Mouse (Mus musculus): ENCODE results near the gene Bcar3. TPM values are rescaled to one million over a fixed set of nuclear protein-coding genes. Genes with fewer than 3 reads are reported as not detected.
A peak's percentile ranks its signal among the peaks of the same experiment; 100 is the strongest.

The Bcar3 gene
- polyA plus RNA-seq, 1 experiment from 2014 or later, result 9.1 TPM

DNA sequence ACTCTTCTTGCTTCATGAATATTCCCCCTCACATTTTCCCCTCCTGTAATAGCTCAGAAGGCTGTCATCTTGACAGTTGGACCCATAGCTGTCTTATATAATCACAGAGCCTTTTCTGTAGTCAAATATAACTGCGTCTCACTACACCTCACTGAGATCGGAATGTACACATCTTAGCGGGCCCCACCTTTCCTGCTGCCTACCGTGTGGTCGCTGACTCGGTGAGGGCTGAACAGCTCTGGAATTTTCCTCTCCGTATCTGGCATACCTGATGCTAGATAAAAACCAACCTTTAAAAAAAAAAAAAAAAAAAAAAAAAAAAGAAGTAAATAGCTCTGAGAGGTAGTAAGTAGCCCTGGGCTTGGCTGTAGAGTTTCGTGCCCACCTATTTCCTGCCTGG, 164.8 kb downstream of the Bcar3 start:
- Histone ChIP-seq H3K4me2 (no peak overlapping the region), H3K9ac (no peak overlapping the region), H3K27me3 (no peaks in the 10 kb centered on the region), H3K27ac (replicated peaks) (no peak overlapping the region), H3K4me1 (replicated peaks) (peaks cover 50% of the 10 kb centered on the region), H3K36me3 (no peaks in the 10 kb centered on the region), H3K4me3 (no peak overlapping the region), H3K9me3 (no peaks in the 10 kb centered on the region)
- 86% methylated on average over 8 of the region's 8 CpGs for WGBS
- ATAC-seq (ENCODE audit: low read depth), result no peak

GRCm38 (mm10) chr3:122460848-122461511, 167.0 kb downstream of the Bcar3 start:
- Histone ChIP-seq H3K4me3 (no peak overlapping the region), H3K27ac (replicated peaks) (peak overlapping the region; percentile 86), H3K36me3 (no peaks in the 10 kb centered on the region), H3K27me3 (no peaks in the 10 kb centered on the region), H3K4me1 (replicated peaks) (peaks cover 50% of the 10 kb centered on the region), H3K9ac (0 out of 2 replicates have a peak overlapping the region, but pooled peaks have one; percentile 36), H3K4me2 (peak overlapping the region; percentile 37), H3K9me3 (no peaks in the 10 kb centered on the region)
- ATAC-seq (ENCODE audit: low read depth), result no peak; the same call in 1 of the 2 replicates
- WGBS, result 11% methylated on average over 8 of the region's 8 CpGs

- H3K9ac ChIP-seq, result 0 out of 2 replicates have a peak overlapping the region, but pooled peaks have one; percentile 36
- WGBS, result 28% methylated on average over 11 of the region's 11 CpGs
- peaks cover 50% of the 10 kb centered on the region for H3K4me1 ChIP-seq (replicated peaks)
- no peak overlapping the region for H3K4me3 ChIP-seq
- no peaks in the 10 kb centered on the region for H3K36me3 ChIP-seq
- no peaks in the 10 kb centered on the region for H3K27me3 ChIP-seq
- H3K27ac ChIP-seq (replicated peaks), result peak overlapping the region; percentile 86
- peak overlapping the region; percentile 37 for H3K4me2 ChIP-seq
- no peaks in the 10 kb centered on the region for H3K9me3 ChIP-seq
- peak; percentile 26; the same call in 1 of the 2 replicates for ATAC-seq (ENCODE audit: low read depth)
These were observed 167.6 kb downstream of the Bcar3 start for GRCm38 (mm10) chr3:122461512-122461881.

DNA sequence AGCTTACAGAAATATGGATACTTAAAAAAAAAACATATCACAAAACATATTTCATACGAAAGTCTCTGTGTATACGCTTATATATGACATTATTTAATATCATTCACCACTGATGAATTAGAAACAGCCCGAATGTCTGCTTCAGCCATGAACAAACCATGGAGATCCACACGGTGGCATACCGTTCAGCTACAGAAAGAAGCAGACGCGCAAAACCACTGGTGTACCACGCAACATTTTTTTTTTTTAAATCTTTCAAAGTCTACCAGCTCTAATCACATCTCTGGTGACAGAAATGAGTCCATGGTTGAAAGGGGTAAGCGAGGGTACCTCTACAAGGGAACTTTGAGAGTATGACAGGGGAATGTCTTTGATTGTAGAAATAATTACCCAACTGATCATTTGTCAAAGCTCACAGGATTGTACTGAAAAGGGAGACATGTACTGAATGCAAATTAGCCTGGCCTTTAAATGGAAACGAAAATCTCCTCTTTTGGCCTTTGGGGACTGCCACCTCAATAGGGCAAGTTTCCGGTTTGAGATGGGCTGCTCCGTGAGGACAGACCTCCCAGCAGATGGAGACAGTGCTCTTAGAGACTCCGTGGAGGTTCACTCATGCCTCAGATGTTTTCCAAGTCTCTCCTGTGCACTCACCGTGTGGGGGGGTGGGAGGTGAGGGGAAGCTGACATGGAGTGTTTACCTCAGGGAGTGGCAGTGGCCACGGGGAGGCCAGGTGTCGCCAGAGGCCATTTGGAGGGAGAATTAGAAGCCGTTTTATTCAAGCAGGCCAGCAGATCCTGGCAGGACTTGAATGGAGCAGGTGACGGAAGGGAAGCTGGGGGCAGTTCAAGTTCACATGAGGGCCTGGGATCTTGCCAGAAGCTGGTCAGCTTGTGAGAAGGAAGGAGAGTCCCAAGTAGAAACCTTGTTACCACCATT, 168.3 kb downstream of the Bcar3 start:
- 31% methylated on average over 18 of the region's 18 CpGs for WGBS
- Histone ChIP-seq H3K27ac (replicated peaks) (peak overlapping the region; percentile 86), H3K4me1 (replicated peaks) (peaks cover 46% of the 10 kb centered on the region), H3K36me3 (no peaks in the 10 kb centered on the region), H3K9me3 (no peaks in the 10 kb centered on the region), H3K9ac (peak overlapping the region; percentile 26; the same call in 1 of the 2 replicates), H3K4me2 (peak overlapping the region; percentile 37), H3K27me3 (no peaks in the 10 kb centered on the region), H3K4me3 (no peak overlapping the region)
- peak; percentile 40; the same call in 1 of the 2 replicates for ATAC-seq (ENCODE audit: low read depth)

- no peak overlapping the region for H3K4me3 ChIP-seq
- H3K4me1 ChIP-seq (replicated peaks), result peaks cover 37% of the 10 kb centered on the region
- 0 out of 2 replicates have a peak, but pooled peaks have one; percentile 19 for ATAC-seq (ENCODE audit: low read depth)
- no peak overlapping the region for H3K4me2 ChIP-seq
- no peak overlapping the region for H3K9ac ChIP-seq
- 83% methylated on average over 9 of the region's 9 CpGs for WGBS
- H3K27me3 ChIP-seq, result no peaks in the 10 kb centered on the region
- no peaks in the 10 kb centered on the region for H3K9me3 ChIP-seq
- no peak overlapping the region for H3K27ac ChIP-seq (replicated peaks)
- H3K36me3 ChIP-seq, result no peaks in the 10 kb centered on the region
These were observed 169.2 kb downstream of the Bcar3 start for GRCm38 (mm10) chr3:122463166-122463565.

- H3K4me1 ChIP-seq (replicated peaks), result peaks cover 34% of the 10 kb centered on the region
- no peak overlapping the region for H3K9ac ChIP-seq
- no peak for ATAC-seq (ENCODE audit: low read depth)
- H3K36me3 ChIP-seq, result no peaks in the 10 kb centered on the region
- H3K27ac ChIP-seq (replicated peaks), result no peak overlapping the region
- H3K27me3 ChIP-seq, result no peaks in the 10 kb centered on the region
- no peaks in the 10 kb centered on the region for H3K9me3 ChIP-seq
- no peak overlapping the region for H3K4me3 ChIP-seq
- no peak overlapping the region for H3K4me2 ChIP-seq
- WGBS, result 51% methylated on average over 9 of the region's 9 CpGs
These were observed 172.3 kb downstream of the Bcar3 start for GRCm38 (mm10) chr3:122466100-122466730.

- H3K27ac ChIP-seq (replicated peaks), result no peak overlapping the region
- 61% methylated on average over 2 of the region's 2 CpGs for WGBS
- no peaks in the 10 kb centered on the region for H3K9me3 ChIP-seq
- no peaks in the 10 kb centered on the region for H3K27me3 ChIP-seq
- H3K4me2 ChIP-seq, result no peak overlapping the region
- H3K4me3 ChIP-seq, result no peak overlapping the region
- ATAC-seq (ENCODE audit: low read depth), result no peak
- peaks cover 23% of the 10 kb centered on the region for H3K4me1 ChIP-seq (replicated peaks)
- H3K9ac ChIP-seq, result no peak overlapping the region
- no peaks in the 10 kb centered on the region for H3K36me3 ChIP-seq
These were observed 174.0 kb downstream of the Bcar3 start for GRCm38 (mm10) chr3:122467977-122468376.

GRCm38 (mm10) chr3:122470326-122471016, 176.5 kb downstream of the Bcar3 start:
- WGBS, result 75% methylated on average over 14 of the region's 14 CpGs
- no peak for ATAC-seq (ENCODE audit: low read depth)
- peaks cover 34% of the 10 kb centered on the region for H3K4me1 ChIP-seq (replicated peaks)
- no peaks in the 10 kb centered on the region for H3K9me3 ChIP-seq
- no peak overlapping the region for H3K9ac ChIP-seq
- no peaks in the 10 kb centered on the region for H3K27me3 ChIP-seq
- H3K27ac ChIP-seq (replicated peaks), result peak overlapping the region; percentile 20; the same call in 1 of the 2 replicates
- no peak overlapping the region for H3K4me2 ChIP-seq
- H3K4me3 ChIP-seq, result no peak overlapping the region
- no peaks in the 10 kb centered on the region for H3K36me3 ChIP-seq

DNA sequence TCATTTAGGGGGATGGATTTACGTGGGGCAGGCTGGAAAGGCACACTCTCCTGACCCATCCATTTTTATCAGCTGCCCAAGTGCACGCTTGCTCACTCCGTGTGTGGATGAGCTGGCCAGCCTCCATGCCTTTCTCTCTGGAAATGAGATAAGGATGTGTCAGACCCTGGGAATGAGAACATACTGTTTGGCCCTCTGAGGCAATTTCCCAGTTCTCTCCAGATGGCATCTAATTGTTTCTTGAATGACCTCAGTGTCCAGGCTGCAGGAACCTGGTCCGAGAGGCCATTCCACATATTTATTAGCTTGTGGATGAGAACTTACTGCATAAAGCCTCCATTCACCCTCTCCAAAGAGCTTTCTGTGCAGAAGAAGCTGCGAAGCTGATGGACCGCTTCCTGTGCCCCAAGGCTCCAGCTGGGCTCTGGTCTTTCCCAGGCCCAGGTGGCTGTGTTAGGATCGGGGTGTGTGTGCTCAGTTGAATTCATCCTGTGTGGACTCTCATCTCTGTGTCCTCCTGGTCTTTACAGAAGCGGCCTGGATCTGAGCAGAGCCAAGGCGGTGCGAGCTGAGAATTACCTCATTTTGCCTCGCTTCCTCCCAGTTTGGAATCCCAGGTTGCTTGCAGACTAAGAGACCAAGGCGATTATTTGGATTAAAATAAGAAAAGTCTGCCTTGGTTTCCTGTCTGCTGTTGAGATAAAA, 177.2 kb downstream of the Bcar3 start:
- no peaks in the 10 kb centered on the region for H3K36me3 ChIP-seq
- 55% methylated on average over 12 of the region's 12 CpGs for WGBS
- no peak overlapping the region for H3K4me3 ChIP-seq
- no peak overlapping the region for H3K9ac ChIP-seq
- H3K4me1 ChIP-seq (replicated peaks), result peaks cover 41% of the 10 kb centered on the region
- ATAC-seq (ENCODE audit: low read depth), result no peak
- no peaks in the 10 kb centered on the region for H3K9me3 ChIP-seq
- H3K4me2 ChIP-seq, result no peak overlapping the region
- peak overlapping the region; percentile 20; the same call in 1 of the 2 replicates for H3K27ac ChIP-seq (replicated peaks)
- no peaks in the 10 kb centered on the region for H3K27me3 ChIP-seq

DNA sequence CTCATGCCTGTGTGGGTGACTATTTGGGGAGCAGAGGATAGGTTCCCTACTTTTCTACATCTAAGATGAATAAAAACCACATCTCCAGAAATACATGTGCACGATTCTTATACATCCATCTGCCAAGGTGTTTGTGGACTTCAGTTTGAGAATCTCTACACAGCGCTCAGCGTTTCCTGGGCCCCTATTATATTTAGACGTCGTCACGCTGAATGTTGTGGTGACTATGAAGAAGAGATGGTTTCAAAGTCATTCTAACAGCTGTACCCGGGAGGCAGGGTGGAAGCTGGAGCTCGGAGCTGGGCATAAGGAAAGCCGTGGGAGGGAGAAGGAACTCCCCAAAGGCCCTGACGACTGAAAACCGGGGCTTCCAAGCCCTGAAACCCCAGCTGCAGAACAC, 178.5 kb downstream of the Bcar3 start:
- Histone ChIP-seq H3K4me2 (no peak overlapping the region), H3K9me3 (no peaks in the 10 kb centered on the region), H3K4me3 (no peak overlapping the region), H3K27ac (replicated peaks) (no peak overlapping the region), H3K27me3 (no peaks in the 10 kb centered on the region), H3K4me1 (replicated peaks) (peaks cover 52% of the 10 kb centered on the region), H3K9ac (no peak overlapping the region), H3K36me3 (no peaks in the 10 kb centered on the region)
- 82% methylated on average over 11 of the region's 11 CpGs for WGBS
- ATAC-seq (ENCODE audit: low read depth), result no peak

DNA sequence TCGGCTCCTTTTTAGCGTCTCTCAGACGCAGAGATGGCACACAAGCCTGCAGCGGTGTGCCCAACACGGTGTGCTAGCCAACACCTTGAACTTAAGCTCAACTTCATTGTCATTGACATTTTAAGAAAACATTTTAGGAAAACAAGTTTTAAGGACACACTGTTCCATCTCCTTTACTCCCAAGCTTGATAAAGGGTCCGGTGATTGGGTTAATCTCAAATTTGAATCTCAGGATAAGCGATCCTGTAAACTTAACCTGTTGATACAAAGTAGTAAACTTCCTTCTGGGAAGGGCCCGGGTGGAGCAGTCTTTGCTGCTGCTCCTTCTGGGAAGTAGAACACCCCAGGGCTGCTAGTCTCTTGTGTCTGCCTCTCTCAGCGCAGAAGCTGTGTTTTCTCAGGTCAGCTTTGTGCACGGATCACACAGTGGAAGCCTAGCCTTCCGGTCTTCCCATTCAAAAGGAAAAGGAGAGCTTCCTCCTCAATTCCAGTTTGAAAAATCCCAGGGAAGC, 179.6 kb downstream of the Bcar3 start:
- Histone ChIP-seq H3K4me1 (replicated peaks) (peaks cover 63% of the 10 kb centered on the region), H3K9me3 (no peaks in the 10 kb centered on the region), H3K27ac (replicated peaks) (0 out of 2 replicates have a peak overlapping the region, but pooled peaks have one; percentile 6), H3K27me3 (no peaks in the 10 kb centered on the region), H3K9ac (no peak overlapping the region), H3K4me3 (no peak overlapping the region), H3K4me2 (no peak overlapping the region), H3K36me3 (no peaks in the 10 kb centered on the region)
- ATAC-seq (ENCODE audit: low read depth), result no peak
- WGBS, result 85% methylated on average over 11 of the region's 11 CpGs

All from neural tube, embryonic 13.5 days (tissue).